Mouse (Mus musculus) liver, embryonic 11.5 days (tissue): ENCODE measurements around the gene Zfp983. TPM values are rescaled to one million over a fixed set of nuclear protein-coding genes. Genes with fewer than 3 reads are reported as not detected.
A peak's percentile ranks its signal among the peaks of the same experiment; 100 is the strongest.
"Not testable (repeated sequence)": the region's sequence is repeated elsewhere in the genome, so short reads cannot be mapped to it uniquely, and the experiment has no call there.

ENCODE experiments used
- ATAC-seq: fragments of 200-750 bp; cut with Nextera tagmentation; replicated peaks from 2 replicates; pipeline ENCODE4 v1.8.0; 2017; ENCODE audit warnings: moderate number of reproducible peaks, mild to moderate bottlenecking, moderate TSS enrichment, moderate library complexity; ENCODE audit not compliant: low FRiP score
- DNase-seq: peaks from one replicate; pipeline ENCODE4 v3.0.0-alpha.2; 2017; ENCODE audit warnings: low spot score
- H3K27ac ChIP-seq: fragments of 300-500 bp; sonication (generic); 2 replicates; pipeline ENCODE4 v1.5.1; 2014; ENCODE audit warnings: mild to moderate bottlenecking, low read depth, low read length, control low read depth
- H3K27me3 ChIP-seq: fragments of 300-500 bp; sonication (generic); replicated peaks from 2 replicates; pipeline ENCODE4 v1.6.1; 2014; ENCODE audit warnings: low read length, mixed read lengths; ENCODE audit not compliant: control insufficient read depth, insufficient read depth
- H3K36me3 ChIP-seq: fragments of 300-500 bp; sonication (generic); 2 replicates; pipeline ENCODE4 v1.6.1; 2014; ENCODE audit warnings: mild to moderate bottlenecking, low read length, moderate library complexity, mixed read lengths; ENCODE audit not compliant: control insufficient read depth, insufficient read depth
- H3K4me1 ChIP-seq: fragments of 300-500 bp; sonication (generic); replicated peaks from 2 replicates; pipeline ENCODE4 v1.6.1; 2014; ENCODE audit warnings: low read length, mixed read lengths; ENCODE audit not compliant: control insufficient read depth, insufficient read depth
- H3K4me2 ChIP-seq: fragments of 300-500 bp; sonication (generic); 2 replicates; pipeline ENCODE4 v1.6.1; 2014; ENCODE audit warnings: mild to moderate bottlenecking, control low read depth, moderate library complexity
- H3K4me3 ChIP-seq: fragments of 300-500 bp; sonication (generic); 2 replicates; pipeline ENCODE4 v1.5.1; 2014; ENCODE audit warnings: low read depth, low read length, control low read depth
- H3K9ac ChIP-seq: fragments of 300-500 bp; sonication (generic); 2 replicates; pipeline ENCODE4 v1.6.1; 2014; ENCODE audit warnings: low read depth, low read length, control low read depth
- H3K9me3 ChIP-seq: fragments of 300-500 bp; sonication (generic); 2 replicates; pipeline ENCODE4 v1.6.1; 2016; ENCODE audit warnings: low read length, inconsistent platforms, mixed read lengths; ENCODE audit not compliant: control insufficient read depth
- WGBS: fragments of 180-500 bp; shearing (Covaris S2); extraction: QIAGEN DNeasy Blood & Tissue Kit; methylation state at CpG from one replicate; pipeline ENCODE4 v1.1.7; 2014; 5-methylcytosine and 5-hydroxymethylcytosine counted together
- polyA plus RNA-seq: library from polyadenylated mRNA; unstranded; fragments of >200 nt; fragmentation: Nextera tagmentation; extraction: Ambion mirVana; gene quantifications from 2 replicates; pipeline ENCODE4 v1.2.1, GENCODE M21; 2014

Gene Zfp983
- polyA plus RNA-seq, 1 experiment from 2014 or later, result 3.9 TPM

DNA sequence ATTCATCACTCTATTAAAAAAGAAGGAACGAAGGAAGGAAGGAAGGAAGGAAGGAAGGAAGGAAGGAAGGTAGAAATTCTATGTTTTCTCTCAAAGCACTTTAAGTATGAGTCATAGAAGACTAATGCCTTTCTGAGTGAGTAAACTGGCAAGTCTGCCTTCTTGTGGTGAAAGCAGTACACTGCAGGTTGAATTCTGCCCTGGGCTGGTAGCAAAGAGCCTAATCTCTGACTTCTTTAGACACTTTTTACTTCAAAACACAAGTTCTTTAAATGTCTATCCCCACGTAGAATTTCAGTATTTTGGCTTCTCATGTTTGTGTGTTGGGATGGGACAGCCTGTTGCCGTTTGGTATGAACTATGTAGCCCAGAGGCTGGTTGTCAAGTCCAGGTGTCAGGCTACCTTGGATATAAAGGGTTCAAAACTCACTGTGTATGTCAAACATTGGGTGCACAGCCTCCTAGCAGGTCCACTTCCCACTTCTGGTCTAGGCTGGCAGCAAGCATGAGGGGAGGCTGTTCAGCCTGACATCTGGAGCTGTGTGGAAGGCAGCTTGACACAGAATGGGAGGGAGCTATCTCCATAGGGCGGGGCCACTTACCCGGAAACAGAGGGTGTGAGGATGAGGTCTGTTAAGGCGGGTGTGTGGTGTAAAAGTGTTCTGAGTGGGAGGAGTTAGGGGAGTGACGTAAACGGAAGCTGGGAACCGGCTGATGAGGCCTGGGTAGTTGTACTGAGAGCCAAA is 29.0 kb downstream of the Zfp983 start:
- Histone ChIP-seq H3K4me3 (peak overlapping the region; percentile 56), H3K4me2 (peak overlapping the region; percentile 77), H3K27ac (peak overlapping the region; percentile 88), H3K36me3 (no peaks in the 10 kb centered on the region), H3K27me3 (no peaks in the 10 kb centered on the region), H3K4me1 (no peaks in the 10 kb centered on the region; the same call in 1 of the 2 replicates), H3K9me3 (no peaks in the 10 kb centered on the region), H3K9ac (peak overlapping the region; percentile 66)
- DNase-seq (peak; percentile 79), ATAC-seq (peak; percentile 99)
- 2% methylated on average over 9 of the region's 9 CpGs for WGBS

DNA sequence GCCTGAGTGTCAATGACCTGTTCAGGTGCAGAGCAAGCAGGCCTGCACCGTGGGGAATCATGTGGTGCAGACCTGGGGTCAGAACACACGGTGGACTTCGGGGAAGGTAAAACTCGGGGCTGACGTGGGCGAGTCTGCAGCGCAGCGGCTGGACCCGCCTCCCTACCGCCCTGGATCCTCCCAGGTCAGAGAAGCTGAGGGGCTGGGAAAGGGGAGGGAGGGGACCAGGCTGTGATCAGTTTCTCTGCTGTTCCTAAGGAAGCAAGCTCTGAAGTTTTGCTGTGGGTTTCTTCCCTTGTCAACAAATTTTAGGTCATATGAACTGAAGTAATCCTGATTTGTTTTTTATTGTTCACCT is 29.6 kb downstream of the Zfp983 start:
- peak overlapping the region; percentile 56 for H3K4me3 ChIP-seq
- not testable (repeated sequence) for H3K4me1 ChIP-seq, H3K27me3 ChIP-seq, H3K27ac ChIP-seq, H3K9me3 ChIP-seq, H3K36me3 ChIP-seq
- 0% methylated on average over 10 of the region's 10 CpGs for whole genome bisulfite sequencing
- ATAC-seq (peak; percentile 85), DNase-seq (peak; percentile 68)
- H3K9ac ChIP-seq, result peak overlapping the region; percentile 66
- peak overlapping the region; percentile 77 for H3K4me2 ChIP-seq

DNA sequence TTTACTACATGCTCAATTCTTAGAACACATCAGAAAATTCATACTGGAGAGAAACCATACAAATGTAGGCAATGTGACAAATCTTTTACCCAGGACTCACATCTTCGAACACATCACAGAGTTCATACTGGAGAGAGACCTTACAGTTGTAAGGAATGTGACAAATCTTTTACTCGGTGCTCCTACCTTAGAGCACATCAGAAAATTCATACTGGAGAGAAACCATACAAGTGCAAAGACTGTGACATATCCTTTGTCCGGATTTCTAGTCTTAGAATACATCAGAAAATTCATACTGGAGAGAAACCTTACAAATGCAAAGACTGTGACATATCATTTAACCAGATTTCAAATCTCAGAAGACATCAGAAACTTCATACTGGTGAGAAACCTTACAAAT is 41.1 kb downstream of the Zfp983 start, which contains the start of gene Gm10226:
TSS of gene Gm10226 (plus strand) at position 301 of the 400 bp plus-strand sequence.
- Histone ChIP-seq H3K27ac (no peak within 1 kb of the TSS), H3K36me3 (no peaks in the 10 kb centered on the region), H3K4me3 (no peak within 1 kb of the TSS), H3K27me3 (no peaks in the 10 kb centered on the region), H3K9me3 (no peaks in the 10 kb centered on the region), H3K4me1 (no peaks in the 10 kb centered on the region), H3K4me2 (no peak within 1 kb of the TSS), H3K9ac (no peak within 1 kb of the TSS)
- DNase-seq (no peak), ATAC-seq (no peak)
- WGBS, result 80% methylated on average over 3 of the region's 3 CpGs

DNA sequence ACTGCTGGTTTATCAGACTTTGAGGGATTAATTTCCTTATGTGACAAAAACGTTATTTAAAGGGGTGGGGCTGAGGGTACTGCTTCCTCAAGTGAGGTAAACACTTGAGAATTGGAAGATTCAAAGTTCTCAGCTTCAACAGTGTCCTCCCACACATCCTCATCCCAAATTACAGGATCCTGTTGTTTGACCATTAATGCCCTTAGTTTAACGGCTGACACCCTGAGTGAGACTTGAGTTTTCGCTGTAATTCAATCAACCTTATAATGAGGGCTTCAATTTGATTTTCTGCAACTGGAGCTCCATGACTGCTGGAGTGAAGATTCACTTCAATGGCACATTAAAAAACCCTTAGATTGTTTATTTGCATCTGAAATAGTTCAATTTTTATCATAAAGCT is 42.9 kb downstream of the Zfp983 start:
- H3K27me3 ChIP-seq, result no peaks in the 10 kb centered on the region
- no peaks in the 10 kb centered on the region for H3K36me3 ChIP-seq
- H3K9me3 ChIP-seq, result no peaks in the 10 kb centered on the region
- no peak overlapping the region for H3K4me2 ChIP-seq
- no peak overlapping the region for H3K9ac ChIP-seq
- H3K4me1 ChIP-seq, result no peaks in the 10 kb centered on the region
- no peak for DNase-seq
- H3K27ac ChIP-seq, result no peak overlapping the region
- WGBS, result 72% methylated on average over 3 of the region's 3 CpGs
- ATAC-seq, result no peak
- H3K4me3 ChIP-seq, result no peak overlapping the region

DNA sequence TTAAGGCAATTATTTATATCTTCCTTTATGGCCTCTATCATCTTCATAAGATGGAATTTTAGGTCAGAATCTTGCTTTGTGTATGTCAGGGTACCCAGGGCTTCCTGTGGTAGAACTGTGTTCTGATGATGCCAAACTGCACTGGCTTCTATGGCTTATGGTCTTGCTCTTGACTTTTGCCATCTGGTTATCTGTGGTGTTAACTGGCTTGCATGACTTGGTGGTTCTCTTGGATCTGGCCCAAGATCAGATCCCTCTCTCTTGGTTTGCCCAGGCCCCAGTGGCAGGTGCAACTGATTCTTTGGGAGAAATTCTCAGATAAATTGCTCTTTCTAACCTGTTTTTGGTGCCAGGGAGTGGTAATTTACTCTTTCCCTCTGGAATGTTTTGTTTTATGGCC is 45.6 kb downstream of the Zfp983 start:
- H3K27me3 ChIP-seq, result no peaks in the 10 kb centered on the region
- no peak overlapping the region for H3K4me2 ChIP-seq
- no peaks in the 10 kb centered on the region for H3K36me3 ChIP-seq
- no peak overlapping the region for H3K9ac ChIP-seq
- H3K27ac ChIP-seq, result no peak overlapping the region
- no peaks in the 10 kb centered on the region for H3K9me3 ChIP-seq
- H3K4me3 ChIP-seq, result no peak overlapping the region
- no peaks in the 10 kb centered on the region for H3K4me1 ChIP-seq
- ATAC-seq, result no peak
- DNase-seq, result no peak

DNA sequence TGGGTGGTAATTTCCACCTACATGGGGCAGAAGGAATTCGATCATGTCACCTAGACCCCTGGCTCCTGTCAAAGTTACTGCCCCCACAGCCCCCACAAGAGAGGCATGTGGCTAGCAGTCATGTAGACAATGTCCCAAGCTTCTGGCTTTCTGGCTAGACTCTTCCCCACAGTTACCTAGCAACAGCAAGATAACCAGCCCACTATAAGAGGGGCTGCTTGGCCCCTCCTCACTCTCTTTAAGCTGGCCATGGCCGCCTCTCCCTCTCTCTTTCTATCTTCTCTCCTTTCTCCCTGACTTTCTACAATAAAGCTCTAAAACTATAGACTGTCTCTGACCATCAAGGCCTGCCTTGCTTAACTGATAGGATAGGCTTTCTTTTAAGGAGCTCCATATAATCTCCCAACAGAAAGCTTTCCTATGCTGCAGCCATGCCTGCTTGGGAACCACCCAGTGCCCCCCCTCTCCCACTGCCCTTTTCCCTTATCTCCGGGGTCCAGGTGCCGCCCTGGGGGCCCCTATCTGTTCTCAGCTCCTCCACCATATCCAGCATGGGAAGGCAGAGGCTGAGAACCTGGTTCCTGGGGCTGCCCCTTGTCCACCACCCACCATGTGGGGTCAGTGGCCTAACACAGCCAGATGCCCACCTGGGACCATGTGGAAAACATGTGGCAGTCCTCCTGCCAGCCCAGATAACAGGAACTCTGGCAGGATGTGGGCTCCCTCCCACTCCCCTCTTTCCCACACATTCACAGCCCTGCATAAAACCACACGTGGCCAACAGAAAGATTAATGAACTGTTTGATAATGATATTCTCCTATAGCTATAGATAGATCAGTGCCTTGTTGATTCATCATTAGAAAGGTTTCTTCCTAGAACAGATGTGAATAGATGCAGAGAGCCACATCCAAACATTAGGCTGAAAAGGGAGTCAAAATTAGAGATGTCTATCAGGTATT is 52.1 kb downstream of the Zfp983 start:
- H3K36me3 ChIP-seq, result no peaks in the 10 kb centered on the region
- 18% methylated on average over 5 of the region's 5 CpGs for WGBS
- peak; percentile 98 for ATAC-seq
- peak overlapping the region; percentile 84 for H3K27ac ChIP-seq
- H3K27me3 ChIP-seq, result no peaks in the 10 kb centered on the region
- no peak overlapping the region for H3K4me3 ChIP-seq
- no peaks in the 10 kb centered on the region for H3K9me3 ChIP-seq
- H3K9ac ChIP-seq, result peak overlapping the region; percentile 41
- peak overlapping the region; percentile 42 for H3K4me2 ChIP-seq
- peaks cover 9% of the 10 kb centered on the region for H3K4me1 ChIP-seq
- peak; percentile 74 for DNase-seq

DNA sequence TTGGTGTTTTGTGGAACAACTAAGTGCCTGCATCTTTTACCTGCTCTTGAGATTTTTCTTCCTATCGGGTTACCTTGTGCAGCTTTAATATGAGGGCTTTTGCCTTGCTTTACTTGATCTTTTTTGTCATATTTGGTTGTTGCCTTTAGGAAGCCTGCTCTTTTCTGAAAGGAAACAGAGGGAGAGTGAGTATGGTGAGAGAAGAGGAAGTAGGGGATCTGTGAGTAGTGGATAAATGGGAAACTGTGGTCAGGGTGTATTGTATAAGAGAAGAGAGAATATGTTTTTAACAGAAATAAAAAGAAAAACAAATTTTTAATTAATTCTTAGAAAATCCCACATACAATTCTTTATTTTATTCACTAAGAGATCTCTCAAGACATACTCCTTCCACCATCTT is 53.0 kb downstream of the Zfp983 start:
- WGBS, result 51% methylated on average over 1 of the region's 1 CpGs
- H3K4me2 ChIP-seq, result no peak overlapping the region
- H3K4me3 ChIP-seq, result no peak overlapping the region
- no peaks in the 10 kb centered on the region for H3K9me3 ChIP-seq
- DNase-seq, result no peak
- peak overlapping the region; percentile 84; the same call in 1 of the 2 replicates for H3K27ac ChIP-seq
- H3K4me1 ChIP-seq, result peaks cover 10% of the 10 kb centered on the region
- no peak for ATAC-seq
- no peak overlapping the region for H3K9ac ChIP-seq
- no peaks in the 10 kb centered on the region for H3K36me3 ChIP-seq
- no peaks in the 10 kb centered on the region for H3K27me3 ChIP-seq

DNA sequence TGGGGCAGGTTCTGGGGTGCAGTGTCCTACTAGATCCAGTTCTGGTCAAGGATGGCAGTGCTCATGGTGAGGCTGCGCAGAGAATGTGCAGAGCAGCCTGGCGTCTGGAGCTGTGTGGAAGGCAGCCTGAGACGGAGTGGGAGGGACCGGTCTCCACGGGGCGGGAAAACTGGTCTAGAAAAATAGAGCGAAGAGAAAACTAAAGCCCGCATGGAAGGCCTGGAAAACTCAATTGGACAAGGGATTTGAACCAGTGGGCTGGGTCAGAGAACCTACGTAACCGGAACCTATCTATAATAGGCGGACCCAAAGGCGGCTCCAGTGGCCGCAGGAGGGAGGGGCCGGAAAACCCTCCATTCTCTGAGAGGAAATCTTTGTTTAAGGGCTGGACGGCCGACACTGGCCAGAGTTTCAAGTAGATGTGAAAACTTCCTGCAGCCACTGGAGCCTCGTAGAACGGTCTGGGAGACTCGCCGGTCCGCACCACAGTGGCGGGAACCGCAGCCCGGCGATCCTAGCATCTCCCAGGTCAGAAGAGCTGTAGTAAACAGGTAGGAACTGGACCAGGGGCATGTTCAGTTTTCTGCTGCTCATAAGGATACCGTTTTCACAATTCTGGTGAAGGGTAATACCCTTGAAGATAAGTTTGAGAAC is 57.0 kb downstream of the Zfp983 start, which contains the start of gene Zfp760:
TSS of gene Zfp760 (plus strand) at position 399 of the 654 bp plus-strand sequence.
- Histone ChIP-seq H3K9ac (peak within 1 kb of the TSS; percentile 75), H3K27ac (peak within 1 kb of the TSS; percentile 91), H3K27me3 (no peaks in the 10 kb centered on the region), H3K4me3 (peak within 1 kb of the TSS; percentile 72), H3K9me3 (no peaks in the 10 kb centered on the region), H3K4me2 (peak within 1 kb of the TSS; percentile 74), H3K36me3 (no peaks in the 10 kb centered on the region), H3K4me1 (peaks cover 12% of the 10 kb centered on the region)
- ATAC-seq, result peak; percentile 81
- peak; percentile 76 for DNase-seq
- WGBS, result 5% methylated on average over 26 of the region's 26 CpGs
